Mouse (Mus musculus) retina, postnatal 7 days (tissue): ENCODE measurements at regions not wholly inside any gene's neighbourhood (a gene's known extent, or its start where the extent isn't known, plus 50 kb on each side); places are given as distances from the start of the nearest gene placed in this dataset.

Experiments
- DNase-seq: peaks from one replicate; pipeline ENCODE4 v3.0.0-alpha.2; 2012; ENCODE audit warnings: low read depth, low spot score

- DNase-seq: no peak
Measured at GRCm38 (mm10) chr7:113059967-113060284, 106.2 kb downstream of the Rassf10 start.

GRCm38 (mm10) chr7:113060991-113061390 is 107.2 kb downstream of the Rassf10 start:
- DNase-seq: no peak

GRCm38 (mm10) chr7:113066536-113066935 is 112.8 kb downstream of the Rassf10 start:
- no peak for DNase-seq

GRCm38 (mm10) chr7:113068296-113068695 is 114.5 kb downstream of the Rassf10 start:
- no peak for DNase-seq

GRCm38 (mm10) chr7:113069336-113069924 is 115.7 kb downstream of the Rassf10 start:
- DNase-seq: no peak

- DNase-seq: no peak
Measured at GRCm38 (mm10) chr7:113071418-113071817, 117.7 kb downstream of the Rassf10 start.

GRCm38 (mm10) chr7:113073781-113074180 is 120.0 kb downstream of the Rassf10 start:
- no peak for DNase-seq

GRCm38 (mm10) chr7:113075371-113075770 is 121.6 kb downstream of the Rassf10 start:
- DNase-seq: no peak

- no peak for DNase-seq
Measured at GRCm38 (mm10) chr7:113076243-113076642, 122.5 kb downstream of the Rassf10 start.

- no peak for DNase-seq
Measured at GRCm38 (mm10) chr7:113081120-113081519, 126.1 kb upstream of the Arntl start.

- no peak for DNase-seq
Measured at GRCm38 (mm10) chr7:113084930-113085625, 122.2 kb upstream of the Arntl start.

- no peak for DNase-seq
Measured at GRCm38 (mm10) chr7:113086158-113086557, 121.1 kb upstream of the Arntl start.

GRCm38 (mm10) chr7:113087646-113088045 is 119.6 kb upstream of the Arntl start:
- DNase-seq: no peak

GRCm38 (mm10) chr7:113089044-113089443 is 118.2 kb upstream of the Arntl start:
- no peak for DNase-seq

GRCm38 (mm10) chr7:113093931-113094330 is 113.3 kb upstream of the Arntl start:
- no peak for DNase-seq

GRCm38 (mm10) chr7:113095092-113095491 is 112.2 kb upstream of the Arntl start:
- no peak for DNase-seq

- DNase-seq: no peak
Measured at GRCm38 (mm10) chr7:113104265-113104664, 103.0 kb upstream of the Arntl start.

- no peak for DNase-seq
Measured at GRCm38 (mm10) chr7:113105359-113105758, 101.9 kb upstream of the Arntl start.

- DNase-seq: no peak
Measured at GRCm38 (mm10) chr7:113106731-113107130, 100.5 kb upstream of the Arntl start.

- DNase-seq: no peak
Measured at GRCm38 (mm10) chr7:113107965-113108364, 99.3 kb upstream of the Arntl start.

- no peak for DNase-seq
Measured at GRCm38 (mm10) chr7:113108442-113109000, 98.7 kb upstream of the Arntl start.

- no peak for DNase-seq
Measured at GRCm38 (mm10) chr7:113109481-113109880, 97.8 kb upstream of the Arntl start.

GRCm38 (mm10) chr7:113110867-113111508 is 96.3 kb upstream of the Arntl start:
- no peak for DNase-seq
